Mouse (Mus musculus): ENCODE data around the gene 9130409I23Rik. TPM values are rescaled to one million over a fixed set of nuclear protein-coding genes. Genes with fewer than 3 reads are reported as not detected.

Gene 9130409I23Rik
- total RNA-seq, 1 experiment from 2014 or later = not detected

Other genes starting within 250 kb of the 9130409I23Rik start
- gene H3f3a, start 237.3 kb upstream of the 9130409I23Rik start, total RNA-seq (2017) = 1,440 to 2,544 TPM (median 2,182 TPM) in 3 replicates
- gene Sde2, start 200.1 kb upstream of the 9130409I23Rik start, total RNA-seq (2017) = 45.3 to 50.4 TPM (median 49.6 TPM) in 3 replicates
- gene Lefty2, start 158.1 kb upstream of the 9130409I23Rik start, total RNA-seq (2017) = not detected in 3 replicates
- 12.9 to 16.2 TPM (median 14.3 TPM) in 3 replicates for gene Pycr2, start 146.9 kb upstream of the 9130409I23Rik start, total RNA-seq (2017)
- not detected in 3 replicates for gene Lefty1, start 116.2 kb upstream of the 9130409I23Rik start, total RNA-seq (2017)
- 15.0 to 24.1 TPM (median 17.4 TPM) in 3 replicates for gene Tmem63a, start 108.9 kb upstream of the 9130409I23Rik start, total RNA-seq (2017)
- gene Ephx1, start 30.3 kb upstream of the 9130409I23Rik start, total RNA-seq (2017) = 7.0 to 10.9 TPM (median 8.9 TPM) in 3 replicates
- gene Nvl, start 93.0 kb downstream of the 9130409I23Rik start, total RNA-seq (2017) = 14.4 to 23.4 TPM (median 16.9 TPM) in 3 replicates
- 40.8 to 110 TPM (median 110 TPM) in 3 replicates for gene Cnih4, start 93.5 kb downstream of the 9130409I23Rik start, total RNA-seq (2017)
- 228 to 273 TPM (median 242 TPM) in 3 replicates for gene Wdr26, start 160.8 kb downstream of the 9130409I23Rik start, total RNA-seq (2017)